Mouse (Mus musculus): Measurements from ENCODE around the gene Herc1.

The Herc1 gene

DNA sequence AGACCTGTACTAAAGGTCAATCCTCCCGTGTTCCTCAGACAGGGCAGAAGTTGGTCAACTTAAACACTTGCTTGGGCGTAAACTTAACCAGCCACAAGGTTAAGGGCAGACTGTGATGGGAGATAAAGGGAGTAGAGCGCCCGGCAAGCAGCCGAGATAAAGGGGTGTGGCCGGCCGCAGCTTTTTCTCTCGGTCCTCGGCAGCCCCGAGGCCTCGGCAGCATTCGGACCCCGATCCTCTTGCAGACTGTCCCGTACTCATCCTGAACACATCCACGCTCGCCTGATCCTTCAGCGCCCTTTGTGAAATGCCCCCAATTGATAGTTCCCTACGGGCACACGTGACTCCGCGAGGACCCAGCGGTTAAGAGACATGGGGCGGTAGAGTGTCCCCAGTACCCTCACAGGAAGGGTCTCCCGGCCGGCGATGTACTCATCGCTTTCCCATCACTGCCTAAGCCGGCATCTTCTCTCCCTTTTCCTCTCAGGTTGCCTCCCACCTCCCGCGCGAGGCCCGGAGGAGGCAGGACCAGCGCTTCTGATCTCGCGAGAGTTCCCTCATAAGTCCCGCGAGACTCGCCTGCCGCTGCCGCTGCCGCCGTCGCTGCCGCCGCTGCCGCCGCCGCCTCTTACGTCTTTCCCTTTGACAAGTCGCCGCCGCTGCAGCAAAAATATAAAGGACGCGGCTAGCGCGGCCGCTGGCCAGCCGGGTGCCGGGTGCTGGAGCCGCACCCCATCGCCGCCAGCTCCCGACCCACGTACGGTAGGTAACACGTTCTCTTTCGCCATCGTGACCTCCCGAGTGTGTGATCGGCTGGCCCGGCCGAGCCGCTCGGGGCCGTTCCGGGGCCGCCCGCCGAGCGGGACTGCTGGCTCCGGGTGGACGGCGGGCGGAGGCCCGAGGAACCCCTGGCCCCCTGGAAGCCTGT, at the start of gene Herc1:
Gene Herc1, plus strand, starts transcription at position 591 of the 928 bp plus-strand sequence.
- DNase-seq, result peak; percentile 95

DNA sequence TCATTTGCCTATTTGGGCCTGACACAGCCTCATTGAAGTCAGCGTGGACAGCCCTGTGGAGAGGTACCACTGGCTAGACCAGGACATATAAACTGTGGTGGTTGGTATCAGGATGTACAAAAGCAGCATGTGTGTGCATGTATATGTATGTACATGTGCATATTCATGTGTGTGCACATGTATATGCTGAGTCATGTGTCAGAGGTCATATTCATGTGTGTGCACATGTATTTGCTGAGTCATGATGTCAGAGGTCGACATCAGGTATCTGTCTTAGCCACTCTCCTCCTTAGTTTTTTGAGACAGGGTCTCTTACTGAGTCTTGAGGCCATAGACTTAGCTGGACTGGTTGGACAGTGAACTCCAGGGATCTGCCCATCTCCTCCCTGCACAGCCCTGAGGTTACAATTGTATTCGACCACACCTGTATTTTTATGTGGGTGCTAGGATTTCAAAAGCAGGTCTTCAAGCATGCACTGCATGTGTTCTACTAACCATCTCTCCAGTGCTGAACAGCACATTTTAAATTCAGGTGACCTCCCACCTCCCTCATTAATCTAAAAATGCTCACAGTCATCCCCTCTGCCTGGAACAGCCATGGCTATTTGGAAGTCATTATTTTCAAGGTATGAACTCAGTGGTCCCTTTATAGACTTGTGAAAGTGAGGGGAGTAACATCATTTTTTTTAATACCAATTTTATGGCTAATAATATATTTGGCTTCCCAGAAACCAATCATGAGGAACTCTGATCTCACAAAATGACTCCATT, 45.7 kb upstream of the Herc1 start:
- DNase-seq, result no peak

DNA sequence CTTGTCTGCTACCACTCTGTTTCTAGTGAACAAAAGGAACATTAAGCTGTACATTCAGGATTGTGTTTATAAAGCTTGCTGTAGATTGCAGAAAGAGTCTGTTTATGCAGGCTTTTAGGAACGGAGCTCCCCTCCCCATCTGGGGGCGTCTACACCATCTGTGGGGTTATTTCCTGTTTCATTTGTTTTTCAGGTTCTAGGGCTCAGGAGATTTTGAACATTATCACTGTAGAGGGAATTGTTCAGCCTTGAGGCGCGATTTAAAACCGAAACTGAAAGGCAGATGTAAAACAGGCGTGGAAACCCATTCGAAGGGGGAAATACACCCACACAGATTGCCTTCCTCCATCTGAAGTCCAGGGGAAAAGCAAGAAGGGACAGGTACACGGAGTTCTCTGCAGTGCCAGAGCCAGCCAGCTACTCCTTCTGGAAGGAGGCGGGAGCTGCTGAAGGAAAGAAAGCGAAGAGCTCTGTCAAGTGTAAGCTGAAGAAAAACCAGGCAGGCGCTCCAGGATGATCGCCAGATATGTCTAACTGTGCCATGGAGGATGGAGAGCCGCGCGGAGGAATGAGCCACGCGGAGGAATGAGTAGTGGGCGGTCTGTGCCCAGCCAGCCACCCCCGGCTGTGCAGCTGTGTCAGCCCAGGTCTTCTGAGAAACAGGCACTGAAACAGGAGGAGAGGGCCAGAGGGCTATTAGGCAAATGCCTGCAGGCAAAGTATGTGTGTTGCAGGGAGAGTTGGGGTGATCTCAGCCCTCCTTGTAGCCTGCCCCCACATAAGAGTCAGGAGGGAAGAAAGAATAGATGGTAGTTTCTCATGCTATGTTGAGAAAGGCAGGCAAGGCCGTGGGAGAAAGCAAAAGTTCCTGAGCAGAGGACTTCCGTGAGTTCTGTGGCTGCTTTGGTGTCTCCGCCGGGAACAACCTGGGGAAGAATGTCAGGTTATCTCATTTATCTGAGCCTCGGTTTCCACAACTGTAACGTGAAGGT, 44.8 kb upstream of the Herc1 start:
- peak; percentile 81 for DNase-seq

DNA sequence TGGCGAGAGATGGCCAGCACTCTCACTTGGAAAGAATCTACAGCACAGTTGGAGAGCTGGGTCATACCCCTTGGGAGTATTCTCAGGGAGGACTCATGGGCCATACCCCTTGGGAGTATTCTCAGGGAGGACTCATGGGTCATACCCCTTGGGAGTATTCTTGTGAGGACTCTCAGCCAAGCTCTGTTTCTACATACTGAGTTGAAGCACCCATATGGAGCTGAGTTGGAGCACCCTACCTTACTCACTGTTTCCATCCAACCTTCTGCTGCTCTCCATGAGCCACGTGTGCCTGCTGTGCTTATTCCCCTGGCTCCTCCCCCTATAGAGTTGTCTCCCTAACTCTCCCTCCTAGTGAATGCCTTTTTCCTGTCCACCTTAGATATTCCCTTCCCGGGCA, 43.8 kb upstream of the Herc1 start:
- DNase-seq, result no peak

DNA sequence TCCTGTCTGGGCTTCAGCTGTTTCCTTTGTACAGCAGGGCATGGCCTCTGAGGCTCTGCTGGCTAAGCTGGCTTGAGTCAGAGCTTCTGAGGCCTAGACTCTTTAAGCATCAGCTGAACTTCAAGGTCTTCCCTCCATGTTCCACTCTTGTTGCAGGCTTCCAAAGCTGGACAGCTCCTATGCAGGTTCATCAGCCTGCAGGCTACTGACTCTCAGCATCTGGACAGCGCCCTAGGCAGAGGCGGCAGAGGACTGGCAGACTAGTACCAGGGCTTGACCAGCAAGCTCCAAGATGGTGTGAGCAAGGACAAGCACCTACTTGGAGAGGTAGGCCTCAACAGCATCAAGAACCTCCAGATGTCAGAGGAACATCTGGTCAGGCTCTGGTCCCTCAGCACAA, 42.9 kb upstream of the Herc1 start:
- DNase-seq, result no peak

DNA sequence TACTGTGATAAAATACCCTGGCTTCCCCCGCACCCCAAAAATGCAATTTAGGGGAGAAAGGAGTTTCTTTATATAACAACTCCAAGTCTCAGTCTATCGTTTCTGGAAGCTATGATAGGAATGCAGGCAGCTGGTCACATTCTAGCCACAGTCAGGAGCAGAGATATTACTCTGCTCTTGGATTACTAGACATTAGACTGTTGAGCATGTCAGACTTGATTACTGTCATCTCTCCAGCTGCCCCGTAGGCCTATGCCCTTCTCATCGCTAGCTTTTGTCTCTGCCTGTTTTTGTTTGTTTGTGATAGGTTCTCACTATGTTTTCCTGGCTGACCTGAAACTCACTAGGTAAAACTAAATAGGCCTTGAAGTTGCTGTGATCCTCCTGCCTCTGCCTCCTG, 41.5 kb upstream of the Herc1 start:
- DNase-seq, result no peak

DNA sequence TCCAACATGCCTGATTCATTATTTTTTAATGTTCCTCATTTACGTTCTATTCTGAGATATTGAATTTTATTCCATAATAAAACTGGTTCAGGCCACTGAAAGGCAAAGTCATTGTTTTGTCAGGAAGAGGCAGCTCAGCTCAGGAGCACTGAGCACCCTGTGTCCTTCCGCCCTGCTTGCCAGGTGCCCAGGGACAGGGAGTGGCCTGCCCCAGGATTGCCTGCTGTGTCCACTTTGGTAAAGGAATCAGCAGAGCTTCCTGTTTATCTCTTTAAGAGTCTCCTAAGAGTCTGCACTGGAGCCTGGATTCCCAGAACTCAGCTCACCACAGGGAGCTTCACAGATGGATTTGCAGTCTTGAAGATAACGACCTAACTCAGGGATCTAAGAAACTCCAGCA, 38.8 kb upstream of the Herc1 start:
- no peak for DNase-seq

DNA sequence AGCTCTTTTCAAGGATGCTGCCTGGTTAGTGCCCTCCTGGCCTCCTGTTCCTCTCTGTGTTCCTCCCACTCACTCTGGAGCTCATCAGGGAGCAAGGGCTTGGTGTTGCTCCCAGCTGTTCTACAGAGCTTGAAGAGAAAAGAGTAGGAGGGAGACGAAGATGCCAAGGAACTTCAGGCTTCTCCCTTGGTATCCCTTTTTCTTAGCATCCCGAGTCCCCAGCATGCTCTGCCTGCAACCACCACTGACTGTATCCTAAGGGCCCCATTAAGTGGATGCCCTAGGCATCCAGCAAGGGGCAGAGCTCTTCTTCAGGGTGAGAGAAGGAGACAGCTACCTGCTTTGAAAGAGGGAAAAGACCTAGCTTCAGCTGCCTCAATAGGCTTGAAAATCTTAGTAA, 33.6 kb upstream of the Herc1 start:
- no peak for DNase-seq

DNA sequence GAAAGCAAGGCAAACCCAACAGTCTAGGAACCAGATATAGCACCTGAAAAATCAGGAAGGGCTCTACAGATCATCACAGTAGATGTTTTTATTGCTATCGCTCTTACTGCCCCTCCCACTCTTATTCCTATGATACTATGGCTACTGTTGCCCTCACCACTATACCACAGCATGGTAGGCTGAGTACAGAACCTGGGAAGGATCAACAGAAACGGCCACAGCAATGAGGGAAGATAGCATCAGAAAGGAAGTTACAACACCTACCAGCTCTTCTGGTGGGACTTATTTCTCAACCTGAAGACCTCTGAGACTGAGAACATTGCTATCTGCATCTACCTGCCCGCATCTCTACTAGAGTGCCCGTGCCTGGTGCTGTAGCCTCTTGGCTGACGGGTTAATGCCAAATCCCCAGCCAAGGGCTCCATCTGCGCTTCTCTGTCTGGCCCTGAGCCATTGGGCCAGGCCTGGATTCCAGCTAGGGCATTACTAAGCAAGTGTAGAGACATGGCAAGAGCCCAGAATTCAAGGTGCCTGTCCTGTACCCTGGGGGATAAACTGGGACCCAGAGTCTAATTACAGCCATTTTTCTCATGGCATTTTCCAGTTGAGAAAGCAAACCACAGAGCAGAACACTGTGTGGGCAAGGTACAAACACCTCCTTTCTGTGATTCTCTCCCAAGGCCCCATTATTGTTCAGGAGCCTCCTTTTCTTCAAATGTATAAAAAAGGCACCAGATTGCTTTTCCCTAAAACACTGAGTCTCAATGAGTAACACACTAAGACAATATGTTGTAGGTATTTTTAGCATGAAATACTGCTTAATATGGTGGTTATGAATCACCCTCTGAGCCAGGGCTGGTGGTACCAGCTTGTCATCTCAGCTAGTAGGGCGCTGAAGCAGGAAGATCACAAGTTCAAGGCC, 28.0 kb upstream of the Herc1 start:
- DNase-seq, result peak; percentile 55

DNA sequence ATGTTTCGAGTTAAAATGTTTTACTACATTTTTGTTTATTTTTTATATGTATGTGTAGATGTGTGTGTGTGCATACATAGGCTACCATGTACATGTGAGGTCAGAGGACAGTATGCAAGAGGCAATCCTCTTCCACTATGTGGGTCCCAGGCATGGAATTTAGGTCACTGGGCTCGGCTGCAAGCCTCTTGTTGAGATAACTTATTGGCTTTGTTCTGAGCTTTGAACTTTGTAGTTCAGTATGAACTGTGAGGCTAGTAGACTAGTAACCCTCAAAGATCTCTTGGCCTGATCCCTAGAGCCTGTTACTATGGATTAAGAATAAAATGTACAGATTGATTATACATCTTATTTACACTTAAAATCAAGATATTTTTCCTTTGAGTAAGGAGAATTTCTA, 23.4 kb upstream of the Herc1 start:
- DNase-seq, result no peak

DNA sequence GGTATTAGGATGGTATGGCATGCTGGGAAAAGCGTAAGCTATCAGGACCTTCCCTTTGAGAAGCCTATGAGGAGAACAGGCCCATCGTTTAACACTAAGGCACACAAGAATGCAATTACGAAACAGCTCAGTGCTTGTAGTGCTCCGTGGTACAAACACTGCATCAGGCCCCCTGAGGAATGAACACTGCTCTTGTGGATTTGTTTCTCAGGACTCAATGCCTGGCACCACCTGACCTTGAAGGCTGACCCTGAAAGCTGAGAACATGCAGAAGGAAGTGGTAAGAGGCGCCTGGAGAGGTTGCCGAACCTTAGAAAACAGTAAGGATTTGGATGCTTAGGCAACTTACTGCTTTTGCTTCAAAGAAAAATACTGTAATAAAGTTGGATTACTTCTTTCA, 20.8 kb upstream of the Herc1 start:
- no peak for DNase-seq

DNA sequence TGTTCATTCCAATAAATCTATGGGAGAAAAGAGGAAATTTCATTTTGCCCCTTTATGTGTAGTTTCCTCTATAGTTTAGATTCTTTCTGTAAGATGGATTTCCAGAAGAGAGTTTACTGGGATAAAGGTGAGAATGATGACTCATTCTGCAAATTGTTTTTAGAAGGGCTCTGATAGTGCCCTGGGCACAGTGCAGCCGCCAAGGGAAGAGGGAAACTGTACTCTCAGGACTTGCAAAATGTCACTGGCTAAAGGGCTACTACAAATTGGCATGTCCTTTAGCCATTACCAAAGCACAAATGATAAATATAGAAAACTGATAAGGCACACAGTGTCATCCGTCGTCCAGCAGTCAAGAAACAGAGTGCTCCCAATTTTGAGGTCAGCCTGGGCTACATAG, 19.8 kb upstream of the Herc1 start:
- no peak for DNase-seq

DNA sequence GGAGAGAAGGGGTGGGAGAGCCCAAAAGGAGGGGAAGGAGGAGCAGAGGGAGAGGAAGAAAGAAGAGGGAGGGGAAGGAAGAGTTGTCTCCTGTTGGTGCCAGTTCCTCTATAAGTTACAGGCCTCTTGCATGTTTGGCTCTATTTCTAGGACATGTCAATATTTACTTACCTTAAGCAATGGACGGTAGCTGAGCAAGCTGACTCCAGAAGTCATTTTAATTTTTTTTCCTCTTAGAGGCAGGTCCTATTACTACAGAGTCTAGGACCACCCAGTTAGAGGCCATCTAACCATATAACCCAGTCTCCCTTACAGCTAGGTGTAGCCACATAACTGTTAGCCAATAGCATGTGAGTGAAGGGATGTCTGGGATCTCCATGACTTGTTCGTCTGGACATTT, 18.7 kb upstream of the Herc1 start:
- no peak for DNase-seq

DNA sequence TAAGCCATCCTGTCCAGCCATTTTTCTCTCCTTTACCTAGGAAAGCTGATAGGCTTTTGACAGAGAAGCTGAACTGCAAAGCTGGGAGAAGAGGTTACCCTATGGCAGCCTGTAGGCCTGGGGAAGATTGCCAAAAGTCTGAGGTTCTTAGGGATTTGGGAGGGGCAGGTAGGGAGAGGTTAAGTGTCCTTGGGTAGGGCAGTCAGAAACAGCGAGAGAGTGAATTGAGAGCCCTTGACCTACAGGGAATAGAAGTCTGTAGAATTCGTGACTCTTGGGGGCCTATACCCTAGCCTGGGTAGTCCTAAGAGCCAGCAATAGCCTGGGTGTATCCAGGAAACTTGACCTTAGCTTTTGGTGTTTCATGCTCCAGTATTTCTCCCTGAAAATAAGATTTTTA, 17.9 kb upstream of the Herc1 start:
- no peak for DNase-seq

DNA sequence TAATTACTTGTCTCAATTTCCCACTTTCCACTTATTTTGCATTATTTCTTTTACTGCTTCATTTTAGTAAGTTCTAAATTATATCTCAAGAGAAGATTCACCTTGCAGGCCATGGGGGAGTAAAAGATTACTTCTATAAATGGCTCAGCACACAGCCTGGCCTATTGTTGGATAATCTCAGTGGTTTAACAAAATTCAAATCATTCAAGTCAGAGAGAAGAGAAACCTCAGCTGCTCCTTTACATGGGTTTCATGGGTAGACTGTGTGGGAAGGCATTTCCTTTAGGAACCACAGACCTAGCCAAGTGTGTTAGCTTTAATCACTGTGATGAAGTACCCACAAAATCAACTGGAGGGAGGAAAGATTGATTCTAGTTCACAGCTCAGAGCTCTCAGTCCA, 13.0 kb upstream of the Herc1 start:
- DNase-seq, result no peak

DNA sequence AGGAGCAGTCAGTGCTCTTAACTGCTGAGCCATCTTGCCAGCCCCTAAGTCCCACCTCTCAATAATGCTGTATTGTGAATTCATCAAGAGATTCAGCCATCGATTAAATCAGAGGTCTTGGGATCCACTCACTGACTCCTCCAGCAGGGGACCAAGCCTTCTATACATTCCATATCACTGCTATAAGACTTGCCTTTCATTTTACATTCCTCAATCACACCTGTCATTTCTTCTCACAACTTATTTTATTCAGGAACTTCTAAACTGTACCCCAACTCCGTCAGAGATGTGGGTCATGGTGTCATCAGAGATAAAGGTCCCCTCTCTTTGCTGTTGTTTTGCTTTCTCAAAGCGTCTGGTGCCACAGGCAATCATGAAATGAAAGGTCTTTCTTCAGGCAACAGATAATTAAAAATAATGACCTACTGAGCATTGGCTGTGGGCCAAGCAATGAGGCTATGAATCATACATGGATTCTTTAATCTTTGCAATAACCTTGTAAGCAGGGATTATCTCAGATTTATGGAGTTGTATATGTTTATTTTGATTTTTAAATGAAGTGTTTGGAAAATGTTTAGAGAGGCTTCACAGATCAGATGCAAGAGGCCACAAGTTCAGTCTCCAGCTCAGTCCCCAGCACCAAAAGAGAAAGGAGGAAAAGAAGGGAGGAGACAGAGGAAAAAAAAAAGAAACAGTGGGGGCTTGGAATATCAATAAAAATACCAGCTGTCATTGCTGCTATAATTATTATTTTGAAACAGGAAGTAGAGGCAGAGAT, 12.1 kb upstream of the Herc1 start:
- DNase-seq, result no peak

DNA sequence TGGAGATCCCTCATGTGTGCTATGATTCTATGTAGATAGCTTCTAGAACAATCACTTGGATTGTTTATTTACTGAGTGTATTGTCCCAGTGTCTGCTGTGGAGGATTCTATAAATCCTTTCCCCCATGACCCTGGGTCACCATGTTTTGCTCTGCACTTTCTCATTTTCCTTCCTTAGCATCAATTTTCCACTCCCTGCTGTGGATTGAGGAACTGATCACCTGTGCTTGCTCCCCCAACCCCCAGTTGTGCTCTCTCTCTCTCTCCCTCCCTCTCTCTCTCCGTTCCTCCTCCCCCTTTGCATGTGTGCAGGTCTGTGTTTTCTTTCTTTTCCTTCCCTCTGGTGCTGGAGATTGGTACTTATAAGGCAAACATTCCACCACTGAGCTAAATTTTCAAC, 10.5 kb upstream of the Herc1 start:
- DNase-seq, result no peak

DNA sequence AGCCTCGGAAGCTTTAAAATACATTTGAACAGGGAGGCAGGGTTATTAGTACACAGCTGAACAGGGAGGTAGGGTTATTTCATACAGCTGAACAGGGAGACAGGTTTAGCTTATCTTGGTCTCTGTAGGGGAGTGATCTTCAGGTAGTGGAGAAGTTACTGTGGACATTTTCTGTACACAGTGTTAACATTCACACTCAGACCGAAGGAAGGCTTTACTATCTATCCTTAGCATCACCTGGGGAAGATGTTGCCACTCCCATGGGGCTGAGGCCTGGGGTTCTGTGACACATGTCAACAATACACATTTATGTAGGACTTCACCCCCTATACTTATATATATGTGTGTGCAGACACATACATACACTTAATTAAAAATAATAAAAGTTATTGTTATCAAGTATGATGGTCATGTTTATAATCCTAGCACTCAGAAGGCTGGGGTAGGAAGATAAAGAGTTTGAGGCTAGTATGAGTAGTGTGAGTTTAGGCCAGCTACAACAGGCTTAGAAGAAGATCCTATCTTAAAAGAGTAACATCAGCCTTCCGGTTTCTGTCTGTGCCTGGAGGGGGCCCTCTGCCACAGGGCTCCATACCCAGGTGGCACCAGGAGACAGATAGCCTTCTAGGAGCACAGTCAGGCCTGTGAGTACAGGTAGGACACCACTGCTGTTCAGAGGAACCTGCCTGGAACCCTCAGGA, 9.7 kb upstream of the Herc1 start:
- no peak for DNase-seq

DNA sequence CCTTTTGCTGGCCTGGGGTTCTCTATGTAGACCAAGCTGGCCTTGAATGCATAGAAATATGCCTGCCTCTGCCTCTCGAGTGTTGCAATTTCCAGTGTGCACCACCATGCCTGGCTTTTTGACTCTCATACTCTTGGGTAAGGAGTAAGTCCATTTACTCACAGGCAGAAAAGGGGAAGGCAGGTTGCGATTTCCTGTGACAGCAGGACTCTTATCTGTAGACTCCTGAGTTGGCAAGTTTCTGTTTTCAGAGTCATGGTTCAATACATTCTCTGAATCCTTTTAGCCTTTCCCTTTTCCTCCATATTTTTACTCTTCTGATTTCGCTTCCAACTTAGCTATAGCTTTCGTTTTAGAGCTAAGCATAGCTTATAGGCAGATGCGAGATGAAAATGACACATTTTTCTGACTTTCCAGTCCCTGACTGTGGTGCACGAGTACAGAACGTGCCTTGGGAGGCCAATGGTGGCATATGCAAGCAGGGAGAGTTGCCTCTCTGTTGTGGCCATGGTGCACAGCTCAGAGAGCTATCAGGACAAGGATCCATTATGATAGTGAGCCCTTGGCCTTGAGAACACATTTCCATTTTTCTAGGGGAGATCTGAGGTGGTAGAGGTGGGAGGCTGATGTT, 2.7 kb upstream of the Herc1 start:
- no peak for DNase-seq

Measured in right cerebral cortex, postnatal 25 days (tissue).